Mouse (Mus musculus) bone marrow, adult 2 months (tissue): ENCODE results near the gene Slc4a1. TPM values are rescaled to one million over a fixed set of nuclear protein-coding genes. Genes with fewer than 3 reads are reported as not detected.
A peak's percentile ranks its signal among the peaks of the same experiment; 100 is the strongest.

Experiments used
- H3K27ac ChIP-seq: fragments of 200-500 bp; 2 replicates; pipeline ENCODE4 v1.5.1; 2012; ENCODE audit warnings: low read depth, mild to moderate bottlenecking, control low read depth, inconsistent platforms, low read length; ENCODE audit not compliant: control insufficient read depth, poor library complexity, insufficient read depth
- H3K4me1 ChIP-seq: fragments of 200-500 bp; 2 replicates; pipeline ENCODE4 v1.6.1; 2011; ENCODE audit warnings: low read length; ENCODE audit not compliant: control insufficient read depth, insufficient read depth
- H3K4me3 ChIP-seq: fragments of 200-500 bp; replicated peaks from 2 replicates; pipeline ENCODE3; 2011; ENCODE audit warnings: mild to moderate bottlenecking, low read depth, low read length, control low read depth; ENCODE audit not compliant: control insufficient read depth
- CTCF ChIP-seq: fragments of 200-500 bp; IDR thresholded peaks from 2 replicates; pipeline ENCODE4 v1.5.1; 2011; ENCODE audit warnings: low read length, control low read depth; ENCODE audit not compliant: control insufficient read depth, insufficient read depth
- POLR2A ChIP-seq: fragments of 200-500 bp; IDR thresholded peaks from 2 replicates; pipeline ENCODE4 v1.6.1; 2011; ENCODE audit warnings: low read depth, mild to moderate bottlenecking, control low read depth, low read length, borderline replicate concordance; ENCODE audit not compliant: control insufficient read depth
- WGBS: fragments of 180-500 bp; shearing (Covaris S2); methylation state at CpG from one replicate; pipeline ENCODE4 v1.1.7; 2018; 5-methylcytosine and 5-hydroxymethylcytosine counted together
- polyA plus RNA-seq: library from polyadenylated mRNA; stranded (reverse); fragments of >200 nt; gene quantifications from 2 replicates; pipeline ENCODE4 v1.2.4, GENCODE M21; 2011; ENCODE audit warnings: low replicate concordance; ENCODE audit not compliant: missing spikeins, insufficient read depth, insufficient read length

Slc4a1 gene
- polyA plus RNA-seq, 1 experiment = 762 TPM

DNA sequence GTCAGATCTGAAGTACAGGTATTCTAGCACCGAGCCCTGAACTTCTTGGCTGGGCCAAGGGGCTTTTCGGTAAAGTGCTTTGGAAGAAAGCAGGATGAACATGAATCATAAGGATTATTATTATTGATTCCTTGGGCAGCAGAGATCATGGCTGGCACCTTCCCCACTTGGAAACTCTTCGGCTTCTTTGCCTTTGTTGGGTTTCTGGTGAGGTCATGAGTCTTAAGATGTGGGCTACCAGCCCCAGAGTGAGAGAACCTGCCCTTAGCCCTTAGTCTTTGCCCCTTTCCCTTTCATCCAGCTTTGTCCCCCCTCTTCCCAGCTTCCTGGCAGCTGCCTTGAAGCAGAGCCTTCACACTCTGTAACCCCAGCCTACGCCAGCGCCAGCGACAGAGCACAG lies 44.1 kb downstream of the Slc4a1 start:
- H3K4me3 ChIP-seq = no peak overlapping the region
- H3K27ac ChIP-seq = no peak overlapping the region
- TF ChIP-seq CTCF (no peak), POLR2A (no peak)
- H3K4me1 ChIP-seq = peaks cover 4% of the 10 kb centered on the region
- WGBS = 85% methylated on average over 6 of the region's 6 CpGs

DNA sequence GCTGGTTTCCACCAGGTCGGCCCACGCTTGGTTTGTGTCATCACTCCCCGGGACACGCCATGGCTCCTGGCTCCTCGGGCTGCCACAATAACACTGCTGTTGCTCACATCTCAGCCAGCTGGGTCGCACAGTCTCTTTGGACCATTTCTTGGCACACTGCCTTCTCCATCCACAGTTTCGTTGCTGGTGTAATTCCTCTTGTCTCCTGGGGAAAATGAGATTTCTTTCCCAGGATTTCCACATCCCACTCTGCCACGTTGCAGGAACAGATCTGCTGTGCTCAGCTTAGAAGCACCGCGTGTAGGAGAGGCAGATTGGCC lies 45.4 kb downstream of the Slc4a1 start:
- WGBS = 39% methylated on average over 10 of the region's 10 CpGs
- Histone ChIP-seq H3K27ac (peak overlapping the region; percentile 97; the same call in 1 of the 2 replicates), H3K4me1 (peaks cover 4% of the 10 kb centered on the region), H3K4me3 (peak overlapping the region; percentile 87)
- TF ChIP-seq CTCF = no peak
- TF ChIP-seq POLR2A = 0 out of 2 replicates have a peak, but pooled peaks have one; percentile 34

DNA sequence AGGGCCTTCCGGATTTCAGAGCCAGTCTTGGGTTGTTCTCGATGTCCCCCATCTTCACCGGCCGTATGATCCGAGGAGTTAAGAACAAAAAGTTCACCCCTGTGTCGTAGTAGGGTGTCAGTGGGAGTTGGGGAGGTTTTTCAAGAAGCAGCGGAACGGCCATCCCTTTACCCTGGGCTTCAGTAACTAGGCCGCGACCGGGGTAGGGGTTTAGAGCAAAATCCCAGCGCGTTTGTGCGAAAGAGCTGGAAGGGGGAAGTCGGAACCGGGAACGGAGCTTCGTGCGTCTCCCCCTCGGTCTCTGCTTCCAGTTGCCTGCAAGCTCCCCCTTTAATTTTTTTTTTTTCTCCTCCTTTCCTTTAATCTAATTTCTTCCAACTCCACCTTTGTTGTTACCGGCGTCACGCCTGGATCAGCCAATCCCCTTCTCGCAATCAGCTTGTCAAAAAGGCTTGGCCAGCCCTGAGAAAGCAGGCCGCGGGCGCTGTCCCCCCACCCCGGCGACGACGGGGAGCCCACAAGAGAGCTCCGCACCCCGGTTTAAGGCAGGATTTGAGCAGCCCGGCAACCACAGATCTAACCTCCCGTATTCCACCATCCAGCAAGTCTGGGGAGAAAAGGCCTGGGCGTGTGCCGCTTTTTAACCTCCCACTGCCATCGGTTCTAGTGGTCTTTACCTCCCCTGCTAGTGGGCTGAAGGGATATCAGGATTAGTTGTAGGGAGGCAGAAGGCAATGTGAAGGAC lies 45.9 kb downstream of the Slc4a1 start:
- peak overlapping the region; percentile 97 for H3K27ac ChIP-seq
- H3K4me1 ChIP-seq = peaks cover 5% of the 10 kb centered on the region
- H3K4me3 ChIP-seq = peak overlapping the region; percentile 87
- TF ChIP-seq POLR2A = peak; percentile 90
- no peak for TF ChIP-seq CTCF
- 1% methylated on average over 38 of the region's 38 CpGs for WGBS

DNA sequence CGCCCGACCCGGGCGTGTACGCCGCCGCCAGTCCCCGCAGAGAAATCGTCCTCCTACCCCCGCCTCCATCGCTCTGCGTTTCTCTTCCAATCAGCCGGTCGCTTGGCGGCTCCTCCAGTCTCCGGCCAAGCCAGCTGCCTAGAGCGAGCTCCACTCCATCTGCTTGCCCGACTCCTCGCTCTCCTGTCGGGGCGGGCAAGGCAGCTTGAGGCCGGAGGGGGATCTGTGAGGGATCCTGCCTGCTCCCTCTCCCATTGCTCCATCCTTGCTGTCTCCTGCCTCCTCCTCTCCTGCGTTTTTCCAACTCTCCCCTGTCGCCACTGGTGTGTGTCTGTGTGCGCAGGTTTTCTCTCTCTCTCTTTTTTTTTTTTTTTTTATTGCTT lies 46.6 kb downstream of the Slc4a1 start, which contains the start of gene Ubtf:
Gene Ubtf, minus strand, starts transcription at position 333 of the 383 bp plus-strand sequence.
- H3K27ac ChIP-seq = peak within 1 kb of the TSS; percentile 97
- TF ChIP-seq POLR2A = peak; percentile 70; the same call in 1 of the 2 replicates
- no peak for TF ChIP-seq CTCF
- under 1% methylated on average over 25 of the region's 25 CpGs for WGBS
- H3K4me1 ChIP-seq = peaks cover 5% of the 10 kb centered on the region
- peak within 1 kb of the TSS; percentile 89 for H3K4me3 ChIP-seq

DNA sequence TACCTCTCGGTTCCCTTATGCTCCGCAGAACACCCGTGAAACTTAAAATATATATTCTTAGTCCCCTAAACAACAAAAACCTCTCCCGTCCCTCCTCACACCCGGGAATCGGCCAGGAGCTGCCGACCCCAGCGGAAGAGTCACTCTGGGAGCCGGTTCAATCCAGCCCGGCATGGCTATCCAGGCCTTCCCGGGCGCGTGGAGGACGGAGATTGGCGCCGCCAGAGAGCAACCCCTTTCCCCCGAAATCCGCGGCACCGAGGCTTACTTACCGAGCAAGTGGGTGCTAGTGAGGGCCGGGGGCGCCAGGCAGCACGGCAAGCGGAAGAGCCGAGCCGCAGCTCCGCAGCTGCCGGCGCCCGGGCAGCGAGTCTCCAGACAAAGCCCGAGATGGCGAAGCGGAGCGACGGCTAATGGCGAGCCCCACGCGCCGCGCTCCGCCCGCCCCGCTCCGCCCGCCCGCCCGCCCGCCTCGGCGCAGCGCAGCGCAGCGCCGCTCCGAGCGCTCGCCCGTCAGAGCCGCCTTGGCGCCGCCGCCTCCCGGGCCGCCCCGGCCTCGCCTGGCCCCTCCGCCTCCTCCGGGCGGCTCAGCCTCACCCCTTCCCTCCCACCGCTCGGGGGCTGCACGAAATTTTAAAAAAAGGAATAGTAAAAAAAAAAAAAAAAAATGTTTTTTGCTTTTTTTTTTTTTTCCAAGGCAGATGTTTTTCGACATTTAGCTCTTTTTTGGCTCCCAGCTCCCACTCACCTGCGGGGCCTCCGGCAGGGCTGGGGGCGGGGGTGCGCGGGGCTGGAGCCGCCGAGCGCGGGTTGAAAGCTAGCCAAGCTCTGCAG lies 47.2 kb downstream of the Slc4a1 start:
- peaks cover 5% of the 10 kb centered on the region for H3K4me1 ChIP-seq
- peak overlapping the region; percentile 97 for H3K27ac ChIP-seq
- under 1% methylated on average over 84 of the region's 84 CpGs for WGBS
- H3K4me3 ChIP-seq = peak overlapping the region; percentile 89
- TF ChIP-seq CTCF (no peak), POLR2A (peak; percentile 53; the same call in 1 of the 2 replicates)

DNA sequence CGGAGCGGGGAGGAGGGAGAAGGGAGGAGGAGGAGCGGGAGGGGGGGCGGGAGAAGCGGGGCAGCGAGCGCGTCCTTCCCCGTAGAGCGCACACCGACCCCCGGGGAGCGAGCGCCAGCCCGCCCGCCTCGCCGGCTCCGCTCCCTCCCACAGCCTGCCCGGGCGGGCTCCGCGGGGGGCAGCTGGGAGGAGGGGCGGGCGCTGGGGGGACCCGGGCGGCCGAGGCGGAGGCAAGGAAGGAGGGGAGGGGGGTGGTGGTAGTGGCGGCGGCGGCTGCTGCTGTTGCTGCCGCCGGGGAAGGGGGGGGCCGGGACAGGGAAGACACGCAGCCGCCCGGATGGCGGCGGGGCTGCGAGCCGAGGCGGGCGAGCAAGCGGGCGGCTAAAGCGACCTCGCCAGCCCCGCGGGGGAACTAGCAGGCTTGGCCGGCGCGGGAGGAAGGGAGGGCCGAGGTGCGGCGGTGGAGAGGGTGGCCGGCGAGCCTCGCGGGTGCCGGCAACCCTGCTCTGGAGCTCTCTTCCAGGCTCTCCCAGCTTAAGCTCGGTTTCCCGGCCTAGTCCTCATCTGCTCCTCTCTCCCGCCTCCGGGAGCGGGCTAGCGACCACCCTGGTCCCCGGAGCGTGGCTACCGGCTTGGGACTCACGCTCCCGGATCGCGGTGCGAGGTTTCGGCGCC lies 48.0 kb downstream of the Slc4a1 start:
- Histone ChIP-seq H3K4me1 (peaks cover 5% of the 10 kb centered on the region), H3K27ac (peak overlapping the region; percentile 97), H3K4me3 (peak overlapping the region; percentile 89)
- peak; percentile 39; the same call in 1 of the 2 replicates for TF ChIP-seq POLR2A
- TF ChIP-seq CTCF = no peak
- WGBS = under 1% methylated on average over 53 of the region's 77 CpGs

DNA sequence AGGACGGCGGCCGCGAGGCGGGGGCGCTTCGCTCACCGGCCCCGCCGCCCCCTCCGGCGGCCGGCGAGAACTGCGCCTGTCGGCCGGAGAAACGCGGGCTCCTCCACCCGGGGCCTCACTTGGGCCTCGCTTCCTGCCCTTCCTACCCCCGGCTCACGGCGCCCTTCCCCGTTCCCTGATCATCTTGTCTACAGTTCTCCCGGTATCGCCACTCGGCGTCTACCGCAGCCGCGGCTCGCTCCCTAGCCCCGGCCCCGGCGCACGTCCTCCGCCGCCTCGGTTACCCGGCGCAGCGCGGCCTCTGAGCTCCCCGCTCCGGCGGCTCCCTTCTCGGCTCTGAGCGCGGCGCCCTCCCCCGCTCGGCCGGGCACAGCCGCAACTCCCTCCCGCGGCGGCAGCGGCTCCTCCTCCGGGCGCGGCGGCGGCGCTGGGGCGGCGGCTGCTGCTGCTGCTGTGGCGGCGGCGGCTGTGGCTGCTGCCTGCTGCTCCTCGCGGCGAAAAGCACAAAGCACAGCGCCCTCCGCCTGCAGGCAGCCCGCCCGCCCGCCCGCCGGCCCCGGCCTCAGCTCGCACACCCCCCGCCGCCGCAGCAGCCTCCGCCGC lies 48.6 kb downstream of the Slc4a1 start:
- Histone ChIP-seq H3K4me1 (peaks cover 5% of the 10 kb centered on the region), H3K27ac (peak overlapping the region; percentile 99), H3K4me3 (peak overlapping the region; percentile 89)
- TF ChIP-seq POLR2A (no peak), CTCF (no peak)
- WGBS = under 1% methylated on average over 86 of the region's 87 CpGs
